Mouse (Mus musculus) spleen, adult 10 weeks (tissue): Measurements from ENCODE around the gene Mtcl1. TPM values are rescaled to one million over a fixed set of nuclear protein-coding genes. Genes with fewer than 3 reads are reported as not detected.

ENCODE experiments used
- polyA plus RNA-seq: library from polyadenylated mRNA; stranded (reverse); fragments of 350-450 nt; fragmentation: Illumina TruSeq; extraction: RNeasy Lipid Tissue Mini Kit (QIAGEN cat#74804); gene quantifications from one replicate; pipeline ENCODE4 v1.2.3, GENCODE M21; 2015; ENCODE audit warnings: low replicate concordance; ENCODE audit not compliant: insufficient read depth

Mtcl1 gene
- polyA plus RNA-seq = 0.06 TPM

DNA sequence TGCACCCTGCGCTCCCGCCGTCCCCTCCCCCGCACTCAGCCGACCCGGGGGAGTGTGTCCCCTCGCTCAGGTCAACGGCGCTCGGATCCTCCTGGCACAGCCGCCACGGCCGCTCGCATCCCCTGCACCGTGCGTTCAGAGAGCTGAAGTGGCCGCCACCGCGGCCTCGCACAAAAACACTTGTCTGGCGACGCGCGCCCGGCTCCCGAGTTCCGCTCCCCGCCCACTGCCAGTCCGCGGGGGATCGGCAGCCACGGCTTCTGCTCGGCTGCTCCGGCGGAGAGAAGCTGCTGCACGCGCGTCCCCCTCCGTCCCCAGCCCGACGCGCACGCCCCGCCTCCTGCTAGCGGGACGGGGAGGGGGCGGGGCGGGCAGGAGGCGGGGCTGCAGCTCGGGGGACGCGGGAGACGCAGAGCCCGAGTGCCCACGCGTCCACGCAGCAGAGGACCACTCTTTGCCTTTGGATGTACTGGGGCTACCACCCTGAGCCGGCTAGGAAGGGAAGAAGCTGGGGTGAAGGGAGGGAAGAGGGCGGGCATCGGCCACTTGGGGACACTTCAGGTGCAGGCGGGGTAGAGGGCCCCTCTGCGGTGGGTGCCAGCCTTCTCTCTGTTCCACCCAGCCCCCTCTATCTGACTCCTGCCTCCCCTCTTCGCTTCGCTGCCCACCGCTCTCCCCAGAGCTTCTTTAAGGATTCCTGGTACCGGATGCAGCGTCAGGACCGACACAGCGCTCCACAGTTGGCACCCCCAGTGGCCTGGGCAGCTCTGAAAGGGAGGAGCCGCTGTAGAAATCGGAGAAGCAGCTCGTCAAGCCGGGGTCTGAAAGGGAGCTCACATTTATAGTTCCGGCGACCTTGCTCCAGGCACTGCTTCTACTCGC, at the start of gene Mtcl1:
Mtcl1 (minus strand) TSS at position 291 of the 882 bp plus-strand sequence.

Other genes starting within 250 kb of the Mtcl1 start
- gene Rab12, start 70.0 kb upstream of the Mtcl1 start, polyA plus RNA-seq = 54.5 TPM
- gene Themis3, start 144.9 kb upstream of the Mtcl1 start, polyA plus RNA-seq = not detected